Mouse (Mus musculus) embryonic fibroblast, embryonic 13.5 days (primary cell): Measurements from ENCODE around the gene 2810004N23Rik.

Experiments
- CTCF ChIP-seq: IDR thresholded peaks from 2 replicates; pipeline ENCODE4 v1.5.1; 2011; ENCODE audit warnings: mild to moderate bottlenecking, control low read depth, low read length, moderate library complexity, borderline replicate concordance; ENCODE audit not compliant: insufficient read depth
- POLR2A ChIP-seq: IDR thresholded peaks from 2 replicates; pipeline ENCODE4 v1.6.1; 2011; ENCODE audit warnings: low read depth, mild to moderate bottlenecking, control low read depth, low read length, moderate library complexity

GRCm38 (mm10) chr8:124815870-124816269 is 47.0 kb downstream of the 2810004N23Rik start:
- TF ChIP-seq POLR2A (no peak), CTCF (no peak)
